Mouse (Mus musculus): ENCODE measurements at regions not wholly inside any gene's neighbourhood (a gene's known extent, or its start where the extent isn't known, plus 50 kb on each side); places are given as distances from the start of the nearest gene placed in this dataset.

DNA sequence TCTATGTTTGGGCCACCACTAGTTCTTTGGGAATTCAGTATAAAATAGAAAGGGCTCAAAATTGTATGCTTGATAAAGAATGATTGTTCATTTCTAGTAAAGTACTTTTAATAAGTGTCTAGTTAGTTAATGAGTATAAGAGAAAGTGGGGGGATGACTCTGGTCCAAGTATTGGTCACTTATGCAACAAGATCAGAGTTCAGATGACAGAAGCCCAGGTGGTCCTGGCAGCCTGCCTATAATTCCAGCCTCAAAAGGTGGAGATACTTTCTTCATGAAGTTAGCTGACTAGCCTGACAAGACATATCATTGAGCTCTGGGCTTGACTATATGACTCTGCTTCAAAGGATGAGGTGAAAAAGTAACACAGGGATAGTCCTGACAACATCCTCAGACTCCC is 57.3 kb upstream of the Pter start:
- Histone ChIP-seq H3K4me3 (replicated peaks; ENCODE audit: control insufficient read depth, low read depth, low read length) (no peak overlapping the region), H3K4me1 (ENCODE audit: control insufficient read depth, insufficient read depth, low read length) (no peaks in the 10 kb centered on the region), H3K27ac (ENCODE audit: control insufficient read depth, insufficient read depth, low read depth, low read length, poor library complexity) (no peak overlapping the region)
- TF ChIP-seq CTCF (IDR thresholded peaks at IDR 0.05; ENCODE audit: control insufficient read depth, insufficient read depth, low read length) (no peak), POLR2A (IDR thresholded peaks at IDR 0.05; ENCODE audit: borderline replicate concordance, control insufficient read depth, low read depth, low read length) (no peak)

DNA sequence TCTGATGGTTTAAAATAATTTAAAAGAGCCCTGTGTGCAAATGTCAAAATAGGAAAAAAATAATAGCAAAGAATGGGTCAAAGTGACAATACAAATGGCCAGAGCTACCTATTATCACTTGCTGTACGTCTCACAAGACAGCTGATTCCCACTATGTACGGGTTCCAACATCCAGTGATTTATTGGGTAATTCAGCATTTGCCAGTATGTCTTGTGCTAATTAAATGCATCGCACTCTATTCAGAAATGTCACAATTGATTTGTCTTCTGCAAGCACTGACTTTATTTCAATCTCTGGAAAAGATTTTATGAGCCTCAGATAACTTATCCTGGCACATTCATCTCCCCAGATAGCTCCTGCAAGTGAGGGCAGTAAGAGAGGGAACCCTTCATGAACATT is 55.1 kb upstream of the Pter start:
- no peak for TF ChIP-seq POLR2A (IDR thresholded peaks at IDR 0.05; ENCODE audit: borderline replicate concordance, control insufficient read depth, low read depth, low read length)
- no peak for TF ChIP-seq CTCF (IDR thresholded peaks at IDR 0.05; ENCODE audit: control insufficient read depth, insufficient read depth, low read length)
- H3K27ac ChIP-seq (ENCODE audit: control insufficient read depth, insufficient read depth, low read depth, low read length, poor library complexity): no peak overlapping the region
- H3K4me1 ChIP-seq (ENCODE audit: control insufficient read depth, insufficient read depth, low read length): no peaks in the 10 kb centered on the region
- H3K4me3 ChIP-seq (replicated peaks; ENCODE audit: control insufficient read depth, low read depth, low read length): no peak overlapping the region
- 65% methylated on average over 3 of the region's 3 CpGs for WGBS
